Mouse (Mus musculus): Measurements from ENCODE around the gene Hbb-y.
A peak's percentile ranks its signal among the peaks of the same experiment; 100 is the strongest.
"Not testable (repeated sequence)": the region's sequence is repeated elsewhere in the genome, so short reads cannot be mapped to it uniquely, and the experiment has no call there.

Gene Hbb-y

GRCm38 (mm10) chr7:103813766-103814165 is 39.2 kb downstream of the Hbb-y start, which contains the start of gene Hbb-bt:
TSS of gene Hbb-bt (minus strand) at chr7:103813996.
- DNase-seq (ENCODE audit: extremely low spot score, low read depth, low spot score), result no peak

- DNase-seq (ENCODE audit: extremely low spot score, low read depth, low spot score), result not testable (repeated sequence)
Observed at GRCm38 (mm10) chr7:103813152-103813551, 39.9 kb downstream of the Hbb-y start.

GRCm38 (mm10) chr7:103812174-103812573 is 40.8 kb downstream of the Hbb-y start:
- no peak for DNase-seq (ENCODE audit: extremely low spot score, low read depth, low spot score)

GRCm38 (mm10) chr7:103811223-103811845 is 41.7 kb downstream of the Hbb-y start:
- DNase-seq (ENCODE audit: extremely low spot score, low read depth, low spot score), result no peak

GRCm38 (mm10) chr7:103810746-103811145 is 42.3 kb downstream of the Hbb-y start:
- no peak for DNase-seq (ENCODE audit: extremely low spot score, low read depth, low spot score)

GRCm38 (mm10) chr7:103810296-103810695 is 42.7 kb downstream of the Hbb-y start:
- DNase-seq (ENCODE audit: extremely low spot score, low read depth, low spot score), result no peak

- DNase-seq (ENCODE audit: extremely low spot score, low read depth, low spot score), result no peak
Observed at GRCm38 (mm10) chr7:103809801-103810155, 43.2 kb downstream of the Hbb-y start.

GRCm38 (mm10) chr7:103808971-103809800 is 43.8 kb downstream of the Hbb-y start:
- no peak for DNase-seq (ENCODE audit: extremely low spot score, low read depth, low spot score)

GRCm38 (mm10) chr7:103808120-103808519 is 44.9 kb downstream of the Hbb-y start:
- DNase-seq (ENCODE audit: extremely low spot score, low read depth, low spot score), result not testable (repeated sequence)

- peak; percentile 30 for DNase-seq (ENCODE audit: extremely low spot score, low read depth, low spot score)
Observed at GRCm38 (mm10) chr7:103806856-103807255, 46.2 kb downstream of the Hbb-y start.
